Mouse (Mus musculus) central nervous system, embryonic 11.5 days (tissue): ENCODE results near the gene Ikzf5. TPM values are rescaled to one million over a fixed set of nuclear protein-coding genes. Genes with fewer than 3 reads are reported as not detected.

ENCODE experiments used
- polyA plus RNA-seq: library from polyadenylated mRNA; depleted of rRNA; stranded (reverse); fragments of >200 nt; gene quantifications from 2 replicates; pipeline ENCODE4 v1.2.3, GENCODE M21; 2012; rRNA removed

Gene Ikzf5
- 21.9 and 30.7 TPM in 2 replicates for polyA plus RNA-seq

GRCm38 (mm10) chr7:131410416-131411058, at the start of gene Ikzf5, which contains the start of gene Acadsb:
Gene Ikzf5, minus strand, starts transcription at chr7:131410521.
Gene Acadsb, plus strand, starts transcription at chr7:131410601.

GRCm38 (mm10) chr7:131370648-131371469, 39.5 kb downstream of the Ikzf5 start, which contains the start of gene Pstk:
Gene Pstk, plus strand, starts transcription at chr7:131371141.

GRCm38 (mm10) chr7:131362615-131363300, 47.6 kb downstream of the Ikzf5 start, which contains the start of gene 2310057M21Rik:
Gene 2310057M21Rik, minus strand, starts transcription at chr7:131362759.

Other genes starting within 250 kb of the Ikzf5 start
- gene 5430419D17Rik, start 236.1 kb downstream of the Ikzf5 start, polyA plus RNA-seq = 0.01 and 0.02 TPM in 2 replicates
- 0.05 and 0.06 TPM in 2 replicates for gene Cuzd1, start 88.2 kb downstream of the Ikzf5 start, polyA plus RNA-seq
- 0.14 and 0.36 TPM in 2 replicates for gene Fam24b, start 81.0 kb downstream of the Ikzf5 start, polyA plus RNA-seq
- gene Fam24a, start 76.7 kb downstream of the Ikzf5 start, polyA plus RNA-seq = not detected in 2 replicates
- gene 2310057M21Rik, start 47.8 kb downstream of the Ikzf5 start, polyA plus RNA-seq = 12.4 and 16.5 TPM in 2 replicates
- gene Pstk, start 39.4 kb downstream of the Ikzf5 start, polyA plus RNA-seq = 55.8 and 72.8 TPM in 2 replicates
- gene Acadsb, start 80 bp upstream of the Ikzf5 start, polyA plus RNA-seq = 19.4 and 25.1 TPM in 2 replicates
- 0.84 and 1.4 TPM in 2 replicates for gene Hmx3, start 132.3 kb upstream of the Ikzf5 start, polyA plus RNA-seq
- 0.38 and 1.0 TPM in 2 replicates for gene Hmx2, start 138.3 kb upstream of the Ikzf5 start, polyA plus RNA-seq
- 161 and 210 TPM in 2 replicates for gene Bub3, start 149.7 kb upstream of the Ikzf5 start, polyA plus RNA-seq